Mouse (Mus musculus) midbrain, embryonic 11.5 days (tissue): ENCODE measurements at regions not wholly inside any gene's neighbourhood (a gene's known extent, or its start where the extent isn't known, plus 50 kb on each side); places are given as distances from the start of the nearest gene placed in this dataset.

Experiments
- ATAC-seq: fragments of 200-750 bp; cut with Nextera tagmentation; 2 replicates; pipeline ENCODE4 v1.8.0; 2017; ENCODE audit warnings: moderate TSS enrichment, moderate library complexity; ENCODE audit not compliant: low FRiP score
- DNase-seq: peaks from one replicate; pipeline ENCODE4 v3.0.0; 2015; ENCODE audit warnings: low spot score; ENCODE audit errors: missing footprints
- H3K27ac ChIP-seq: fragments of 300-500 bp; sonication (generic); 2 replicates; pipeline ENCODE4 v1.5.1; 2014; ENCODE audit warnings: low read depth, low read length
- H3K27me3 ChIP-seq: fragments of 300-500 bp; sonication (generic); 2 replicates; pipeline ENCODE4 v1.6.1; 2014; ENCODE audit warnings: mild to moderate bottlenecking, low read length, moderate library complexity, mixed read lengths; ENCODE audit not compliant: control insufficient read depth, insufficient read depth
- H3K36me3 ChIP-seq: fragments of 300-500 bp; sonication (generic); 2 replicates; pipeline ENCODE4 v1.6.1; 2014; ENCODE audit warnings: mild to moderate bottlenecking, low read length, moderate library complexity, mixed read lengths; ENCODE audit not compliant: control insufficient read depth, insufficient read depth
- H3K4me1 ChIP-seq: fragments of 300-500 bp; sonication (generic); 2 replicates; pipeline ENCODE4 v1.6.1; 2014; ENCODE audit warnings: low read length; ENCODE audit not compliant: control insufficient read depth, insufficient read depth
- H3K4me2 ChIP-seq: fragments of 300-500 bp; sonication (generic); 2 replicates; pipeline ENCODE4 v1.6.1; 2014; ENCODE audit warnings: mild to moderate bottlenecking, moderate library complexity
- H3K4me3 ChIP-seq: fragments of 300-500 bp; sonication (generic); 2 replicates; pipeline ENCODE4 v1.5.1; 2014; ENCODE audit warnings: low read depth, low read length
- H3K9ac ChIP-seq: fragments of 300-500 bp; sonication (generic); 2 replicates; pipeline ENCODE4 v1.6.1; 2014; ENCODE audit warnings: low read length
- H3K9me3 ChIP-seq: fragments of 300-500 bp; sonication (generic); 2 replicates; pipeline ENCODE4 v1.6.1; 2016; ENCODE audit warnings: low read length; ENCODE audit not compliant: control insufficient read depth
- WGBS: fragments of 180-500 bp; shearing (Covaris S2); extraction: QIAGEN DNeasy Blood & Tissue Kit; methylation state at CpG from one replicate; pipeline ENCODE4 v1.1.7; 2014; 5-methylcytosine and 5-hydroxymethylcytosine counted together

GRCm38 (mm10) chr3:157717313-157717921 lies 150.7 kb downstream of the Ptger3 start:
- H3K4me3 ChIP-seq: no peak overlapping the region
- no peak overlapping the region for H3K9ac ChIP-seq
- H3K27ac ChIP-seq: no peak overlapping the region
- DNase-seq (peak; percentile 92), ATAC-seq (peak; percentile 83)
- H3K9me3 ChIP-seq: no peaks in the 10 kb centered on the region
- 28% methylated on average over 7 of the region's 7 CpGs for WGBS
- no peaks in the 10 kb centered on the region for H3K27me3 ChIP-seq
- no peaks in the 10 kb centered on the region for H3K4me1 ChIP-seq
- no peak overlapping the region for H3K4me2 ChIP-seq
- no peaks in the 10 kb centered on the region for H3K36me3 ChIP-seq

GRCm38 (mm10) chr3:157714023-157714422 lies 147.3 kb downstream of the Ptger3 start:
- no peak for DNase-seq
- ATAC-seq: no peak
- Histone ChIP-seq H3K27me3 (no peaks in the 10 kb centered on the region), H3K4me2 (no peak overlapping the region), H3K4me1 (no peaks in the 10 kb centered on the region), H3K9ac (no peak overlapping the region), H3K9me3 (no peaks in the 10 kb centered on the region), H3K36me3 (no peaks in the 10 kb centered on the region), H3K4me3 (no peak overlapping the region), H3K27ac (no peak overlapping the region)
- WGBS: 81% methylated on average over 3 of the region's 3 CpGs

GRCm38 (mm10) chr3:157710790-157711381 lies 144.2 kb downstream of the Ptger3 start:
- 91% methylated on average over 1 of the region's 1 CpGs for WGBS
- Histone ChIP-seq H3K27me3 (no peaks in the 10 kb centered on the region), H3K27ac (no peak overlapping the region), H3K9ac (no peak overlapping the region), H3K4me2 (no peak overlapping the region), H3K36me3 (no peaks in the 10 kb centered on the region), H3K4me3 (no peak overlapping the region), H3K9me3 (no peaks in the 10 kb centered on the region), H3K4me1 (no peaks in the 10 kb centered on the region)
- ATAC-seq (no peak), DNase-seq (no peak)

GRCm38 (mm10) chr3:157699961-157700360 lies 133.3 kb downstream of the Ptger3 start:
- Histone ChIP-seq H3K4me2 (no peak overlapping the region), H3K4me3 (no peak overlapping the region), H3K9ac (no peak overlapping the region), H3K9me3 (no peaks in the 10 kb centered on the region), H3K36me3 (no peaks in the 10 kb centered on the region), H3K4me1 (no peaks in the 10 kb centered on the region), H3K27me3 (no peaks in the 10 kb centered on the region), H3K27ac (no peak overlapping the region)
- no peak for DNase-seq
- ATAC-seq: no peak

- Histone ChIP-seq H3K27ac (no peak overlapping the region), H3K36me3 (no peaks in the 10 kb centered on the region), H3K9ac (no peak overlapping the region), H3K4me2 (no peak overlapping the region), H3K4me1 (no peaks in the 10 kb centered on the region), H3K9me3 (no peaks in the 10 kb centered on the region), H3K4me3 (no peak overlapping the region), H3K27me3 (no peaks in the 10 kb centered on the region)
- ATAC-seq: no peak
- peak; percentile 56 for DNase-seq
- WGBS: 89% methylated on average over 5 of the region's 5 CpGs
Measured at GRCm38 (mm10) chr3:157698529-157698928, 131.8 kb downstream of the Ptger3 start.

GRCm38 (mm10) chr3:157695128-157696075 lies 128.7 kb downstream of the Ptger3 start:
- Histone ChIP-seq H3K4me3 (no peak overlapping the region), H3K4me2 (no peak overlapping the region), H3K9me3 (no peaks in the 10 kb centered on the region), H3K4me1 (no peaks in the 10 kb centered on the region), H3K9ac (no peak overlapping the region), H3K27ac (no peak overlapping the region), H3K27me3 (no peaks in the 10 kb centered on the region), H3K36me3 (no peaks in the 10 kb centered on the region)
- ATAC-seq (no peak), DNase-seq (peak; percentile 66)
- 87% methylated on average over 19 of the region's 19 CpGs for WGBS
